Mouse (Mus musculus) macrophage (primary cell): ENCODE results near the gene Mtch1. TPM values are rescaled to one million over a fixed set of nuclear protein-coding genes. Genes with fewer than 3 reads are reported as not detected.

Source experiments
- H3K27ac ChIP-seq: fragments of 350-480 bp; formaldehyde crosslinking; 2 replicates; pipeline ENCODE4 v1.9.0; 2021
- H3K36me3 ChIP-seq: fragments of 350-480 bp; formaldehyde crosslinking; 2 replicates; pipeline ENCODE4 v1.9.0; 2021; ENCODE audit errors: inconsistent target
- H3K4me3 ChIP-seq: fragments of 350-480 bp; formaldehyde crosslinking; 2 replicates; pipeline ENCODE4 v1.9.0; 2021; ENCODE audit errors: inconsistent target
- H3K79me2 ChIP-seq: fragments of 350-480 bp; formaldehyde crosslinking; 2 replicates; pipeline ENCODE4 v1.9.0; 2021; ENCODE audit errors: inconsistent target
- WGBS: methylation state at CpG from one replicate; pipeline ENCODE4 v1.1.7; 2026; ENCODE audit warnings: inconsistent platforms; ENCODE audit not compliant: missing documents; 5-methylcytosine and 5-hydroxymethylcytosine counted together
- polyA plus RNA-seq: library from polyadenylated mRNA; stranded (reverse); fragments of 250-400 nt; gene quantifications from 3 replicates; pipeline ENCODE4 v1.2.4, GENCODE M21; 2018; ENCODE audit warnings: inconsistent platforms

The Mtch1 gene
- polyA plus RNA-seq, 1 experiment from 2014 or later: 107 TPM

DNA sequence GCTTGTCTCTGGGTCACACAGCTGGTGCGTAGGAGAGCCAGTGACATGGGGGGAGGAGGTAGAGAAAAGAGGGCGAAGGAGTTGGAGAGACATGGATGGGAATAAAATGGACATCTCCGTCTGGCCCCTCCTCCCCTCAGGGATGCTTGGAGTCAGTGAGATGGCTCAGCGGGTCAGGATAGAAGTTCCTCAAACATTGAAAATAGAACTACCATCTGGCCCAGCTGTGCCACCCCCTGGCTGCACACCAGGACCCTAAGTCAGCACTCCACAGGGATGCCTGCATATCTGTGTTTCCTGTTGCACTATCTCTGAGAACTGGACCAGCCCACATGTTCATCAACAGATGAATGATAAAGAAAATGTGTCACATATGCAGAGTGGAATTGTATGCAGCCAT lies 32.5 kb upstream of the Mtch1 start:
- no peak overlapping the region for H3K4me3 ChIP-seq
- H3K79me2 ChIP-seq: no peaks in the 10 kb centered on the region
- H3K27ac ChIP-seq: peak overlapping the region; percentile 48; the same call in 1 of the 2 replicates
- H3K36me3 ChIP-seq: peaks cover 38% of the 10 kb centered on the region; the same call in 1 of the 2 replicates
- WGBS: 77% methylated on average over 4 of the region's 4 CpGs

DNA sequence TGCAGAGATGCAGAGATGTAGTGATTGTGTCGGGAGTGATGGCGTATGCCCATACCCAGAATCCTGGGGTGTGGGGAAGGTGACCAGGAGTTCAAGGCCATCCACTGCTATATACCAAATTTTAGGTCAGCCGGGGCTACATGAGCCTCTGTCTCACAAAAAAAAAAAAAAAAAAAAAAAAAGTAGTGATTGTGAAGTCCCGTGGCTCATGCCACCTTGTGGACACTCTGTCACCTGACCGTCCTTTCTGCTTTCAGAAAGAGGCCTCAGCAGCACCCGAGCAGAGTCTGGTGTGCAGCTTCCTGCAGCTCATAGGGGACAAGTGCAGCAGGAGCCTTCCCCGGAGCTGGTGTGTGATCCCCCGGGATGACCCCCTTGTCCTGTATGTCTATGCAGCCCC lies 30.3 kb upstream of the Mtch1 start:
- no peaks in the 10 kb centered on the region for H3K79me2 ChIP-seq
- peaks cover 60% of the 10 kb centered on the region for H3K36me3 ChIP-seq
- no peak overlapping the region for H3K4me3 ChIP-seq
- WGBS: 75% methylated on average over 7 of the region's 8 CpGs
- no peak overlapping the region for H3K27ac ChIP-seq

DNA sequence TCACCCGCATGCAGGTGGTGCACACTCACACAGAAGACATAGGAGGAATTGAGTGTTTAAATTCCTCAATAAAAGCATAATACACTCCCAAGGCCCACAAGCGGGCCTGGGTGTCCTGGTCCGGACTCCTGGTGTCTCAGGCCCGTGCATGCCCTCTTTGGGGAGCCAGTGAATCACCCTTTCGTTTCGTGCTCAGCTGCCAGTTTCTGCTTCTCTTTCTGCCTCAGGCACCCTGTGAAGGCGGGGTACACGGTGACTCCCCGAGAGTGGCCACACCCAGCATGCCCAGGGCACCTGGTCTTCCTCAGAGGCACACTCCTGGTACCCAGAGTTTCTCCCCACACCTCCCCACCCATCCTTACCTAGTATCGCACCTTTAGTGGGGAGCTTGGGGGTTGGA lies 28.1 kb upstream of the Mtch1 start:
- Histone ChIP-seq H3K79me2 (no peaks in the 10 kb centered on the region), H3K27ac (no peak overlapping the region), H3K4me3 (no peak overlapping the region), H3K36me3 (peaks cover 71% of the 10 kb centered on the region)
- 88% methylated on average over 10 of the region's 10 CpGs for WGBS

DNA sequence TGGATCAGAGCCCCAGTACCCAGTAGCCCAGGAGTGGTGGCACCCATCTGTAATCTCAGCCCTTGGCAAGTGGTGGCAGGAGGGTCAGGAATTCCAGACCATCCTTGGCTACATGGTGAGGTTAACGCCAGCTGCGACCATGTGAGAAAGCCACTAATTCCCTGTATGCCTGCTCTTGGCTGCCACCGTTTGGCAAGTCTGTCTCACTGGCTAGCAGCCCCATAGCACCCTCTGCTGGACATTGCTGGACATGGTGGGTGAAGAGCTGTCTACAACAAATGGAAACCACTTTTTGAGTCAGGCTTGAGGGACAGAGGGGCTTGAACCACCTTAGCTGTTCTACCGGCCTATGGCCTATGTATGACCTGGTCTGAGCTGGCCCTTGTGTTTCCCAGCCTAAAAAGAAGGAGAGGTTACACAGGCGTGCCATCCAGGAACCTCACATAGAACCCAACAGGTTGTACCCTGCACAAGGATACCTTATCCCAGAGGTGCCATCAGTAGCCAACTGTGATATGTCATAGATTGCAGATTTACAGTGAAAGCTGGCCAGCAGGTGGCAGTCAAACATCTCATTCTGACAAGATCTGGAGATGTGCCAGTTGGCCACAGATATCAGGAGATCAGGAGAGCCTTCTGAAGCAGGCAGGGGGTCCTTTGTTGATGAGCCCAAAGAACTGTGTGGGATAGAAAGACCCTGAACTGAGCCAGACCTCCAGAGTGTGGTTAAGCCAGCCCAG lies 23.4 kb upstream of the Mtch1 start:
- Histone ChIP-seq H3K4me3 (no peak overlapping the region), H3K36me3 (peaks cover 82% of the 10 kb centered on the region), H3K79me2 (no peaks in the 10 kb centered on the region), H3K27ac (no peak overlapping the region)
- WGBS: 22% methylated on average over 5 of the region's 5 CpGs

DNA sequence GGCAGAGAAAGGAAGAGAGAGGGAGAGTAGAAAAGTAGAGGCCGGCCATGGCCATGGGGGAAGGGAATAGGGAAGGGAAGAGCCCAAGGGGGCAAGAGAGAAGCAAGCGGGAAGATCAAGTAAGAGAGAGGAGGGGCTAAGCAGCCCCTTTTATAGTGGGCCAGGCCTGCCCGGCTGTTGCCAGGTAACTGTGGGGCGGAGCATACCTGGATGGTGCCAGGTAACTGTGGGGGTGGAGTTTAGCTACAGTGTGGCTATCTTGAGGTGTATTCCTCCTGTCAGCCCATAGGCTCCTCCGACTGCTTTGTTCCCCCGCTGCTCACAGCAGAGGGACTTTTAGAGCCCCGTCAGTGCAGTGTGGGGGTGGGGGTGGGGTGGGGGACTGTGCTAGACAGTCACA lies 21.0 kb upstream of the Mtch1 start:
- WGBS: 86% methylated on average over 7 of the region's 7 CpGs
- no peak overlapping the region for H3K4me3 ChIP-seq
- peaks cover 17% of the 10 kb centered on the region for H3K79me2 ChIP-seq
- peaks cover 78% of the 10 kb centered on the region for H3K36me3 ChIP-seq
- no peak overlapping the region for H3K27ac ChIP-seq

DNA sequence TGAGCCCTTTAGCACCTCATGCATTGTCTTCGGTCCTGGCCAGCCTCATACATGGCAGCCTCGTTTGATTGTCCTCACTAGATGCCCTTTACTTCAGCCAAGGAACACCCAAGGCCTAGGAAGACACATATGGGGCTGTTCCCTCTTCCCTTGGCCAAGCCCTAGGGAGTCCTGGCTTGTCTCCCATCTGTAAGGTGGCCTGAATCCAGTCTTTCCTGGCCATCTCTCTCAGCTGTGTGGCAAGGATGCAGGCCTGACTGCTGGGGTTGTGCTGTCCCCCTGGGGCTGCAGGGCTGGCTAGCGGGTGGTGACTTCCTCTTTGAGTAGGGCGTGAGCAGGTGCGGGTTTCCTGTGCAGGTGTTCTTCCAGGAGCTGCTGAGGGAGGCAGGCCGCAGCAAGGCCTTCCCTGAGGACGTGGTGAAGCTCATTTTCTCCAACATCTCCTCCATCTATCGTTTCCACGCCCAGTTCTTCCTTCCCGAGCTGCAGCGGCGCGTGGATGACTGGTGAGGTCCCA lies 17.4 kb upstream of the Mtch1 start:
- H3K27ac ChIP-seq: no peak overlapping the region
- peaks cover 42% of the 10 kb centered on the region for H3K79me2 ChIP-seq
- 67% methylated on average over 13 of the region's 13 CpGs for whole genome bisulfite sequencing
- no peak overlapping the region for H3K4me3 ChIP-seq
- H3K36me3 ChIP-seq: peaks cover 60% of the 10 kb centered on the region

DNA sequence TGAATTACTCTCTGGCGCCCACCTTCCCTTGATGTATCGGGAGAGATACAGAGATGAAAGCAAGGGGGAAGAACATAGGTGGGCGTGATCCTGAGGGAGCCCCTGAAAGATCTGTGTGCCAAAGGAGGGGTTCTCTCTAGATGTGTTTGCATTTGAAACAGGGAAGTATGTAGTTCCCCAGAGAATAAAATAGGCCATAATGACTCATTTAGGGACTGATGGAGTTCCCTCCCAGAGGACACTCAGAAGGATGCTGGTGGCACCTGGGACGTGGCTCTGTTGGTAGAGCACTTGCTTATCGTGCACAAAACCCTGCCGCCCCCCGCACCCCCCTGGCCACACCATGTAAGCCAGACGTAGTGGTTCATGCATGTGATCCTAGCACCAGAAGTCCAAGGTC lies 15.4 kb upstream of the Mtch1 start:
- H3K4me3 ChIP-seq: peak overlapping the region; percentile 77; the same call in 1 of the 2 replicates
- WGBS: 57% methylated on average over 8 of the region's 8 CpGs
- peak overlapping the region; percentile 91 for H3K27ac ChIP-seq

DNA sequence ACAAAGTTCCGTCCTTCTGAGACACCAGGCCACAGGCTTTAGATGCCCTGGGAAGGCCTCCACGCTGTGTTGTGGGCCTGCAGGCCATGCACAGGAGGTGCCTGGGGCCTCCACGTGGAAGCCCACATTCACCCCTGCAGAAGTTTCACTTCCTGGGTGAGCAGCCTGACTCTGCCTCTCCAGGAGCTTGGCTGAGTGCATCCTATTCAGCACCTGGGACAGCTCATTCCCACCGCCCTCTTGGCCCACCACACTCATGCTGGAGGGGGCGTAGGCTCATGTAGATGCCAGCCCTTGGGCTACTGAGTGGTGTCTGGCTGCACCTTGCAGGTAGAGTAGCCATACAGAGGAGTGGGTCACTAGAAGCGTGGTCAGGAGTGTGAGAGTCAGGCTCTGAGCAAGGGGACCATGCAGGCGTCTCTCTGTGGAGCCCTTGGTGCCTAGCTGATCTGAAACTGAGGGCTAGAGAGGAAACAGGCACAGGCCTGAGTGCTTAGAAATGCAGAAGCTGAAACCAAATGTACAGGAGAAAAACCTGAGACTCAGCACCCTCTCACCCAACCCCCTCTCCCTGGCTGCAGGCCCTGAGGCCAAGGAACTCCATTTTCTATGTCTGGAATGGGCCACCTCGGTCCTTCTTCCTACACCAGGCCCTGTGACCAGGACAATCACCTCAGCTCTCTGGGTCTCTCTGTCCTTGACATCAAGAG lies 14.4 kb upstream of the Mtch1 start:
- WGBS: 7% methylated on average over 8 of the region's 8 CpGs
- peak overlapping the region; percentile 91 for H3K27ac ChIP-seq
- peak overlapping the region; percentile 77 for H3K4me3 ChIP-seq
- peaks cover 30% of the 10 kb centered on the region for H3K36me3 ChIP-seq
- peaks cover 42% of the 10 kb centered on the region for H3K79me2 ChIP-seq

More for the DNA sequence above, 15.4 kb upstream of the Mtch1 start:
- Histone ChIP-seq H3K36me3 (peaks cover 40% of the 10 kb centered on the region), H3K79me2 (peaks cover 42% of the 10 kb centered on the region)

DNA sequence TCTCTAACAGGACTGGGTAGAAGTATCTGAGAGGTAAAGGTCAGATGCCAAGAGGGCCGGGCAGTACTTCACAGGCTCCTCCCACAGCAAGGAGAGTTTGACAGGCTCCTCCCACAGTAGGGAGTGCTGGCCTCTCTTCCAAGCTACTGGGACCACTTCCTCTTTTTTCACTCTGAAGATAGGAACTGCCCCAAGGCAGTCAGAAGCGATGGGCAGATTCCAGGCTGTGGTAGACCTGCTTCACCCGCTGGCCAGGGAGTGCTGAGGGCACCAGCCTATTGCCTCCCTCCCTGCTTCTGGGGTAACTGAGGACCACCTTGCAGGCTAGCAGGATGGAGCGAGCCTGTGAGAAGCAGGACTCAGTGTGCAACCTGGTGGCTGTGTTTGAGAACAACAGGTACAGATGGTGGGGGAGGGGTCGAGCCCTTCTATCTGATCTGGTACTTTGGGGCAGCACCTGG lies 13.1 kb upstream of the Mtch1 start, which contains the start of gene Fgd2:
Fgd2 (plus strand) TSS at position 154 of the 461 bp plus-strand sequence.
- peak within 1 kb of the TSS; percentile 77 for H3K4me3 ChIP-seq
- 0% methylated on average over 5 of the region's 5 CpGs for WGBS
- peaks cover 16% of the 10 kb centered on the region for H3K36me3 ChIP-seq
- H3K27ac ChIP-seq: peak within 1 kb of the TSS; percentile 91
- peaks cover 42% of the 10 kb centered on the region for H3K79me2 ChIP-seq

DNA sequence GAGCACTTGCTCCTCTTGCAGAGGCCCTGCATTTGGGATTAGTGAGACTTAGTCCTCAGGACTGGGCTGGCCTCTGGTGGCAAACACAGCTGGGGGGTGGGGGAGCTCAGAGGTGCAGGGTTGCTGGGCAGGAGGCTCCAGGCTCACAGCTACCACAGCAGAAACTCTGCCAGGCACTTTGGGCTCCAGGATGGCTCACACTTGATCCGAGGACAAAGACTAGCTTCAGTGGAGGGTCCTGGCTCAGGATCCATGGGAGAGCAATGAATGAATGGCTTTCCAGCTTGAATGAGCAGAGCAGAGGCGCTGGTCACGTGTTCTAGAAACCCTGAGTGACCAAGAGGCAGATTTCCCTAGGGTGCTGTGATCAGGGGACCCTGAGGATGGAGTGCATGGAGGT lies 11.2 kb upstream of the Mtch1 start:
- Histone ChIP-seq H3K36me3 (no peaks in the 10 kb centered on the region), H3K27ac (no peak overlapping the region), H3K79me2 (peaks cover 27% of the 10 kb centered on the region), H3K4me3 (no peak overlapping the region)
- 83% methylated on average over 3 of the region's 3 CpGs for WGBS

DNA sequence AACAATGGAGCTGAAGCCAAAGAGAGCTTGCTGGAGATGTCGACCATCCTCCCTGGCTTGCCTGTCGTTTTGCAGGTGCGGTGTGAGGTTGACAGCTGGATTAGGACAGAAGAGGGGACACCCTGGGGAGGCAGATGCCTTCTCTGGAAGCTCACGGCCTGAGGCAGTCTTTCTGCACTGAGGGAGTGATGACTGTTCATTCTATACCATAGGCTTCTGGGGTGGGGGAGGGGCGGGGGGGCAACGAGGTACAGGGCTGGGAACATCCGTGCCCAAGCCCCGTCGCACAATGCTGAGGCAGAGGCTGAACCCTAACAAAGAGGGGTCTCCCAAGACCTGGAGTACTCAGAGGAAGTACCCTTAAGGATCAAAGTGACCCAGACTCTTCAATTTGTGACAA lies 9.1 kb upstream of the Mtch1 start:
- Histone ChIP-seq H3K4me3 (no peak overlapping the region), H3K27ac (no peak overlapping the region), H3K79me2 (peaks cover 12% of the 10 kb centered on the region; the same call in 1 of the 2 replicates), H3K36me3 (no peaks in the 10 kb centered on the region)
- WGBS: 52% methylated on average over 9 of the region's 9 CpGs

DNA sequence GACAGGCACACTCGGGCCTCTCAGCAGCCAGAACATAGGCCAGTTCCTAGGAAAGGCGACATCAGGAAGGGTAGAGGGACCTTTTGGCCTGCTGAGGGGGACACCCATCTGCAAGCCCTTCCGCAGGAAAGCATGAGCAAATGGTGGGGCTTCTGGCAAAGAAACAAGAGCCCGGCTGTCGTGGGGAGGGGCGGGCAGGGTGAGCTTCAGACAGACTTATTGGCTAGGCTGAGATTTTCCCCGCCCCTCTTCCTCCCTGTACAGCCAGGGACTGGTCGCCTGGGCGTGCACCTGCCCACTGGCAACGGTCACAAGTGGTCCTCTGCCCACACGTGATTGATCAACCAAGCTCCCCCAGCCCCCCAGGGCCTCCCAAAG lies 8.7 kb upstream of the Mtch1 start:
- H3K79me2 ChIP-seq: peaks cover 7% of the 10 kb centered on the region; the same call in 1 of the 2 replicates
- H3K27ac ChIP-seq: no peak overlapping the region
- 65% methylated on average over 11 of the region's 11 CpGs for WGBS
- no peaks in the 10 kb centered on the region for H3K36me3 ChIP-seq
- H3K4me3 ChIP-seq: no peak overlapping the region

DNA sequence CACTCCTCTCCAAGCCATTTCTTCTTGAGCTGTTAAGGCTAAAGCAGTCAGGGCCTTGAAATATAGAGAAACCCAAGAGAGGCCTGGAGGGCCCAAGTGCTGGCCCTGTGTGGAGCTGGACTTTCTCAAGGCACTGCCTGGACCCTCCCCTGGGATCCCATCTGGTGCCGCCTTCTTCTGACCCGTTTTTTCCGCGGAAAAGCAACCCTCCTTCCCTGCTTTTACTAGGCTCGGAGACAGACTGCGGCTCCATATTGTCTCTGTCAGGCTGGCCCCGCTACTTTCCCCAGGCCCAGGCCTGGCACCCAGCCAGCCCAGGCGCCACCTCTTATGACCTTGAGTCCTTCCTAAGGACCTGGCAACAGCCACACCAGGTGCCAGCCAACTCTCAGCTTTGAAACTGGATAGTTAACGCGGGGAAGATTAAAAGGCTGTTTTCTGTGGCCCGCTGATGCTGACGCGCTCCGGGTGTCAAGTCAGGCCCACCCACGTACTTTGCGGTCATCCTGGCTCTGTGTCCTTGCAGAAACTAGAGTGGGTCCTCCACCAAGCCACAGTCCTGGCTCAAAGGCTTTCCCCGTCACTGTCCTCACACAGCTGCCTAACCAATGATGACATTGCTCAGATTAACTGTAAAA lies 8.2 kb upstream of the Mtch1 start:
- no peaks in the 10 kb centered on the region for H3K36me3 ChIP-seq
- WGBS: 79% methylated on average over 17 of the region's 17 CpGs
- no peak overlapping the region for H3K4me3 ChIP-seq
- H3K27ac ChIP-seq: no peak overlapping the region
- H3K79me2 ChIP-seq: peaks cover 2% of the 10 kb centered on the region; the same call in 1 of the 2 replicates

DNA sequence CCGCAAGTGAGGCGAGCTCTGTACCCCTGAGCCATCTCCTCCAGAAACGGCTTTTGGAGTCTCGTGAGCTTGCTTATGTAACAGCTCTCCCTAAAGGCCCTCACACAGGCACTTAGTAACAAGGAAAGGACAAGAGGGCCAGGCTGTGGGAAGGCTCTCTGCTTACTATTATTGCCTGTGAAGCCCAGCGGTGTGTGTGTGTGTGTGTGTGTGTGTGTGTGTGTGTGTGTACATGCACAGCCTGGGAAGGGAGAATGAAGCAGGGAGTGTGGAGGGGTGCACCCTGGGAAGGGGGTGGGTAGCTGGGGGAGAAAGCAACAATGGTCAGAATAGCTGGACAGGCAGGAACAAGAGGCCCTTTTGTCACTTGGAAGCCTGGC lies 7.7 kb upstream of the Mtch1 start:
- no peaks in the 10 kb centered on the region for H3K36me3 ChIP-seq
- WGBS: 91% methylated on average over 5 of the region's 5 CpGs
- no peak overlapping the region for H3K27ac ChIP-seq
- H3K79me2 ChIP-seq: no peaks in the 10 kb centered on the region
- H3K4me3 ChIP-seq: no peak overlapping the region
